1 mouse cellular context compared by ENCODE assay signal in the genomic region with DNA sequence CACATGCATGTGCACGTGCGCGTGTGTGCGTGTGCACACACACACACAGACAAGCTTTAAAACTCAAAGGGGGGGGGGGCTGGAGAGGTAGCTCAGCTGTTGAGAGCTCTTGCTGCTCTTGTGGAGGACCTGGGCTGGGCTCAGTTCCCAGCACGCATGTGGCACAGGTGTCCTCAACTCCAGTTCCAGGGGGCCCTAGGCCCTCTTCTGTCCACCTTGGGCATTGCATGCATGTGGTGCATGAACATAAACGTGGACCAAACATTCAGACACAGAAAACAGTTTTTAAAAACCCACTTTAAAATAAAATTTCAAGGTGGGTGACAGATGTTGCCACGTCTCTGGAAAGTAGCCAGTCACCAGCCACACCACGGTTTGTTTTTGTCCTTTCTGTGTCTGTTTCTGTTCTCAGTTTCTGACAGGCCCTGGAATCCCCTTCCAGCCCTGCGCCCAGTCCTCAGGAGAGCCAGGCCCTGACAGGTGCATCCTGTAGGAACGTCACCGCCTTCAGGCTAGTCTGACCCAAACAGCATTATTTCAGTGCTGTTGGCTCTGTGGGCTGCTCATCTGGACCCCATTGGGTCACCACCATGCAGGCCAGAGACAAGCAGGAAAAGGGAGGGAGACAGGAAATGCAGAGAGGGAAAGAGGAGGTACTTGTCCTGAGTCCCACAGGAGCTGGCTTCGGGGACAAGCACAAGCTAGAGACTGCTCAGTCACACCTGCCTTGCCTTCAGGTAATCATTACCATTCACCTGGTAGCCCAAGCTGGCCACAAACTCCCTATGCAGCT.
A peak's percentile ranks its signal among the peaks of the same experiment; 100 is the strongest.
TF ChIP-seq lines count a peak whose summit lies in the region.

No protein-coding gene starts in this region.

TF ChIP-seq in CH12.LX, 34 proteins besides CTCF, POLR2A, EP300 and RAD21:
- TF ChIP-seq MAX (IDR thresholded peaks at IDR 0.05; ENCODE audit: low read length) (no peak; the same call in 1 of the 2 replicates), MXI1 (IDR thresholded peaks at IDR 0.05; ENCODE audit: low read depth, low read length) (peak; percentile 67; the same call in 1 of the 2 replicates), MYC (IDR thresholded peaks at IDR 0.05; ENCODE audit: low read depth, low read length) (peak; percentile 24; the same call in 1 of the 2 replicates), RCOR1 (conservative IDR thresholded peaks at IDR 0.05; ENCODE audit: low read depth, low read length) (peak; percentile 60; the same call in 1 of the 2 replicates), ELF1 (IDR thresholded peaks at IDR 0.05; ENCODE audit: low read depth, low read length) (no peak), TCF12 (IDR thresholded peaks at IDR 0.05; ENCODE audit: low read depth, low read length) (peak; percentile 85), UBTF (IDR thresholded peaks at IDR 0.05; ENCODE audit: low read depth, low read length) (no peak), BHLHE40 (IDR thresholded peaks at IDR 0.05; ENCODE audit: low read depth, low read length) (peak; percentile 69), ZMIZ1 (IDR thresholded peaks at IDR 0.05; ENCODE audit: low read depth, low read length) (no peak), ZC3H11A (IDR thresholded peaks at IDR 0.05; ENCODE audit: low read depth, low read length) (no peak), CHD2 (IDR thresholded peaks at IDR 0.05; ENCODE audit: low read length) (peak; percentile 69; the same call in 1 of the 2 replicates), MAZ (IDR thresholded peaks at IDR 0.05; ENCODE audit: low read depth, low read length) (no peak), TBP (conservative IDR thresholded peaks at IDR 0.05; ENCODE audit: low read depth, low read length) (no peak), SMC3 (IDR thresholded peaks at IDR 0.05; ENCODE audit: low read depth, low read length) (peak; percentile 14), ZKSCAN1 (IDR thresholded peaks at IDR 0.05; ENCODE audit: borderline replicate concordance, low read depth, low read length) (no peak), JUN (IDR thresholded peaks at IDR 0.05; ENCODE audit: insufficient read depth, low read depth, low read length) (no peak; the same call in 1 of the 2 replicates), IRF4 (IDR thresholded peaks at IDR 0.05; ENCODE audit: low read depth, low read length) (peak; percentile 53; the same call in 1 of the 2 replicates), MAFK (IDR thresholded peaks at IDR 0.05; ENCODE audit: insufficient replicate concordance, low read length) (0 out of 2 replicates have a peak, but pooled peaks have one; percentile 7), USF2 (conservative IDR thresholded peaks at IDR 0.05; ENCODE audit: low read depth, low read length) (no peak), ZNF384 (IDR thresholded peaks at IDR 0.05; ENCODE audit: low read depth, low read length) (no peak), NELFE (IDR thresholded peaks at IDR 0.05; ENCODE audit: low read depth, low read length) (no peak), GABPA (IDR thresholded peaks at IDR 0.05; ENCODE audit: insufficient replicate concordance, low read depth, low read length) (no peak), JUND (conservative IDR thresholded peaks at IDR 0.05; ENCODE audit: low read depth, low read length) (no peak), USF1 (IDR thresholded peaks at IDR 0.05; ENCODE audit: low read depth, low read length) (no peak), NRF1 (IDR thresholded peaks at IDR 0.05; ENCODE audit: low read depth, low read length) (0 out of 2 replicates have a peak, but pooled peaks have one; percentile 4), HCFC1 (IDR thresholded peaks at IDR 0.05; ENCODE audit: low read depth, low read length) (no peak), MEF2A (IDR thresholded peaks at IDR 0.05; ENCODE audit: borderline replicate concordance, low read depth, low read length) (peak; percentile 48; the same call in 1 of the 2 replicates), ETS1 (conservative IDR thresholded peaks at IDR 0.05; ENCODE audit: low read depth, low read length) (peak; percentile 63), CHD1 (IDR thresholded peaks at IDR 0.05; ENCODE audit: low read depth, low read length) (no peak), E2F4 (IDR thresholded peaks at IDR 0.05; ENCODE audit: insufficient replicate concordance, low read depth, low read length) (no peak), POLR2AphosphoS2 (IDR thresholded peaks at IDR 0.05; ENCODE audit: low read depth, low read length) (no peak), KAT2A (IDR thresholded peaks at IDR 0.05; ENCODE audit: insufficient replicate concordance, low read length) (no peak), SIN3A (IDR thresholded peaks at IDR 0.05; ENCODE audit: low read length) (peak; percentile 65), PAX5 (IDR thresholded peaks at IDR 0.05; ENCODE audit: low read length) (no peak)
TF ChIP-seq in CH12.LX: peak in this region for 13.
